Mouse (Mus musculus) left cerebral cortex, adult 8-10 months (tissue): ENCODE measurements at regions not wholly inside any gene's neighbourhood (a gene's known extent, or its start where the extent isn't known, plus 50 kb on each side); places are given as distances from the start of the nearest gene placed in this dataset.

Source experiments
- DNase-seq, 2 experiments: peaks; one replicate each; pipeline ENCODE4 v3.0.0; 2022; ENCODE audit warnings: low spot score in 2 of 2

- no peak for DNase-seq
Measured at GRCm38 (mm10) chrX:11899914-11900313, 260.2 kb downstream of the Bcor start.

GRCm38 (mm10) chrX:11901791-11902190, 258.4 kb downstream of the Bcor start:
- DNase-seq = no peak

- DNase-seq = no peak
Measured at GRCm38 (mm10) chrX:11903116-11903700, 256.9 kb downstream of the Bcor start.

- DNase-seq = no peak
Measured at GRCm38 (mm10) chrX:11905231-11905630, 254.9 kb downstream of the Bcor start.

GRCm38 (mm10) chrX:11907167-11907566, 253.0 kb downstream of the Bcor start:
- DNase-seq = no peak

- peak in 1 of 2 experiments; percentile 17 for DNase-seq
Measured at GRCm38 (mm10) chrX:11915984-11916383, 244.2 kb downstream of the Bcor start.

GRCm38 (mm10) chrX:11920231-11920630, 239.9 kb downstream of the Bcor start:
- DNase-seq = no peak

GRCm38 (mm10) chrX:11924639-11925302, 235.4 kb downstream of the Bcor start:
- DNase-seq = no peak

GRCm38 (mm10) chrX:11926868-11927535, 233.2 kb downstream of the Bcor start:
- DNase-seq = no peak

- DNase-seq = no peak
Measured at GRCm38 (mm10) chrX:11929448-11929847, 230.7 kb downstream of the Bcor start.

GRCm38 (mm10) chrX:11931432-11931831, 228.7 kb downstream of the Bcor start:
- no peak for DNase-seq

- no peak for DNase-seq
Measured at GRCm38 (mm10) chrX:11935337-11935736, 224.8 kb downstream of the Bcor start.

- no peak for DNase-seq
Measured at GRCm38 (mm10) chrX:11940246-11940645, 219.9 kb downstream of the Bcor start.

GRCm38 (mm10) chrX:11943367-11943766, 216.8 kb downstream of the Bcor start:
- no peak for DNase-seq

- no peak for DNase-seq
Measured at GRCm38 (mm10) chrX:11944574-11944973, 215.6 kb downstream of the Bcor start.

- DNase-seq = no peak
Measured at GRCm38 (mm10) chrX:11945280-11945679, 214.9 kb downstream of the Bcor start.

- no peak for DNase-seq
Measured at GRCm38 (mm10) chrX:11952193-11952592, 208.0 kb downstream of the Bcor start.

GRCm38 (mm10) chrX:11956194-11956593, 204.0 kb downstream of the Bcor start:
- DNase-seq = no peak

GRCm38 (mm10) chrX:11957011-11957410, 203.1 kb downstream of the Bcor start:
- no peak for DNase-seq

- peak in 1 of 2 experiments; percentile 48 for DNase-seq
Measured at GRCm38 (mm10) chrX:11959871-11960552, 200.1 kb downstream of the Bcor start.

GRCm38 (mm10) chrX:11961350-11961749, 198.8 kb downstream of the Bcor start:
- DNase-seq = no peak

- DNase-seq = no peak
Measured at GRCm38 (mm10) chrX:11964428-11964827, 195.7 kb downstream of the Bcor start.
